Mouse (Mus musculus): ENCODE results near the gene Pnma1.

DNA sequence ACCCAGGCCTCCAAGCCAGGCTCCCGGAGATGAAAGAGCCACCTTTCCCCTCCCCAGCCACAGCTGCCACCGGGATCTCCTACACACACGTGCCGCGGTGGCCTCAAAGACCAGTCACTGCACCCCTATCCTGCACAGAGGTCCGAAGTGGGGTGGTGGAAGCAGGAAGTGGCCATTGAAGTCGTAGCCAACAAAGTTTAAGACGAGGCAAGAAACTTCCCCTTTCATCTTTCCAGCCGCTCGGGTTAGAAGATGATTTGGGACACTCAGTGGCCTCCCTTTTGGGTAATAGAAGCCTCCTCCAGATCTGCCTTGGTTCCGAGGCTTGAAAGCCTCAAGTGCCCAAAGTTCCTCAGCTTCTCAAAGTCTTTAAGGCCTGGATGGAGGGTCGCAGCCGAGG lies 44.0 kb upstream of the Pnma1 start:
- no peak for TF ChIP-seq CTCF (IDR thresholded peaks at IDR 0.05)
- TF ChIP-seq EP300 (IDR thresholded peaks at IDR 0.05), result no peak
